Mouse (Mus musculus) lung, postnatal 25 days (tissue): ENCODE results near the gene Spata5.

Experiments used
- DNase-seq: peaks from one replicate; pipeline ENCODE4 v3.0.0; 2022; ENCODE audit warnings: low spot score

Gene Spata5

GRCm38 (mm10) chr3:37420641-37421040 lies 945 bp downstream of the Spata5 start:
- DNase-seq = no peak

DNA sequence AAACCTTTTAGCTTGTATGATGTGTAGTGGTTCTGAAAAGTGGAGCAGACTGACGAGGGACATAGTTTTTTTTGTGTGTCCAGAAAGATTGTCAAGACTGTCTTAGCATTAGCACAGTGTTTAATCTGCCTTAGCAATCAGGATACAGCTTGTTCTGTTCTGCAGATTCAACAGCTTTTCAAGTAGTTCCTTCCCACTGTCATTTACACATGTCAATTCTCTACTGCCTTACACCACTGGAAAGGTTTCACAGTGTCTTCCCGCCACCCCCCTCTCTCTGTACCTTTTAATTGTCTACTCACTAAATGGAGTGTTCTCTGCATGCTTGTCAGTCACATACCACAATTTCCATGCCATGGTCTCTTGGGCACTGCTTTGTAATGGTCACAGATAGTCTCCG lies 1.5 kb downstream of the Spata5 start:
- no peak for DNase-seq

GRCm38 (mm10) chr3:37426069-37426468 lies 6.4 kb downstream of the Spata5 start:
- no peak for DNase-seq

DNA sequence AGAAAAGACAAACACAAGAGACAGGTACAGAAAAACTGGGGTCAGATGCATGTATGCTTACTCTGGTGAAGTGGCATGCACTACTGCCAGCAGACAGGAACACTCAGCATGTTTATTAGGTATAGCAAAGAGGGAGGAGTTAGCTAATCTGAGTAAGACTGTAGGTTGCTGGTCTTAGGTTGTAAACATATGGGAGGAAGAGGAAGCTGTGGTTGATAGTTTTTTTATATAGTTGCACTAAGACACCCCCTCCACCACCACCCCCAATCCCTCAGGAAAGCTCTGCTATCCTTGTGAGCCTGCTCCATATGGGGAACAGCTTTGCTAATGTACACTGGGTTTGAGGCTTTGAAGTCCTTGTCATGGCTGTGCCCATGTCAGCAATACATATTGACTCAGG lies 10.7 kb downstream of the Spata5 start:
- no peak for DNase-seq

DNA sequence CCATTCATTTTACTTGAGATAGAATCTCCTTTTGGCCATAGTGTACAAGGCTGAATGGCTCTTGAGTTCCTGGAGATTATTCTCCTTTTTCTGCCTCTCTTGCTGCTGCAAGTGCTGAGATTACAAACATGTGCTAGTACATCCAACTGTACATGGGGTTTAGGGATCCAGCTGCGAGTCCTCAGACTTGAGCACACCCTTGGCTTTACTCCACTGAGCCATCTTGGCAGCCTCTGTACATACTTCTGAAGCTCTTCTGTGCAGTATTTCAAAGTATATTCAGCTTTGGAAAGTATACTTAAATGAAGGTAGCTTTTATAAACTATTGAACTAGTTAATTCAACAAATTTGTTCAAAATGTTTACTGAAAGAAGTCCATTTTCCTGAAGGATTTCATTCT lies 20.1 kb downstream of the Spata5 start:
- no peak for DNase-seq

- DNase-seq = no peak
These were observed 23.7 kb downstream of the Spata5 start for GRCm38 (mm10) chr3:37443409-37443808.

DNA sequence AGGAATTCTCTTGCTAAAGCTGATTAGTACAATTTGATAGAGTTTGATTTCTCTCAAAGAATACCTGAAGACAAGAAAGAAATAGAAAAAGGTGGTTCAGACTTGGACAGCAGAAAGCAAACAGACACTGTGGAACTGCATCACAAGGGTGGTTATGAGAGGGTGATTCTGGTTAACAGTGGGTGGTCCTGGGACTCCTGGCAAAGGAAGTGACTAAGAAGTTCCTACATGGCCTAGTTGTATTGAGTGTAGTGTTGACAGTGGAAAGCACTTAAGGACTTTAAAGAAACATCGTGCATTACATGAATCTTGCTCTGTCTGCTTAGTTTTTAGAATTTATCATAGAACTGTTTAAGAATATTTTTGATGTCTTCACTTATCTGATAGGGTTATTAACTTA lies 36.3 kb downstream of the Spata5 start:
- no peak for DNase-seq

DNA sequence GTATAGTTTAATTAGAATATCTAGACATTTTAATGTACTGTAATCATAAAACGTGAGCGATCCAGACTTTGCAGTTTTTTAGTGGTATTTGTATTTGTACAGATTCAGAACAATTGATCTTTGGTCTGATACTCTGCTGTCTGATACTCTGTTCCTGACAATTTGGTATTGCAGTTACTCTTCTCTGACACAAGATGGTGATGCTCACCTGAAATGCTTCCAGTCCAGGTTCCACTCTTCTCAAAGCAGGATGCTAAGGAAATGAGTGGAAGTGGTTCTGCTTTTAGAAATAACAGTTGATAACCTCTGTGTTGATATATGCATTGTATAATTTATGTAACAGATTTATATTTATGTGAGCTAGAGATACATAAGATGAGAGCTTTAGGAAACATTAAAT lies 48.5 kb downstream of the Spata5 start:
- DNase-seq = no peak

DNA sequence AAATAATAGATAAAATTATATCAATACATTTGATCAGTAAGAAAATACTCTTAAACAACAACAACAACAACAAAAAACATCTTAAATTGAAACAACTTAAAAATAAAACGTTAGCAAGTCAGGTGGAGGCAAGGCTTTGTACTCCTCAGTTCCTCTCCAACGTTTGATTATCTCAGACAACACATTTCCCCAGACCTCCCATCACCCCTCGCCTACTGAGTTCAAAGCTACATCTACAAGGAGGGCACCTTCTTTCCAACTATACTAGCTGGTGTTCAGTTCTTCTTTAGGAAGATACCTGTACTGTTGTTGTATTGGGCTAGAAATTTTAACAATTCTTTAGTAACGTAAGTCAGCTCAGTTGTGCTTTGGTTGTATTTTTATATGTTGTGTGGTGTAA lies 49.7 kb downstream of the Spata5 start:
- no peak for DNase-seq

DNA sequence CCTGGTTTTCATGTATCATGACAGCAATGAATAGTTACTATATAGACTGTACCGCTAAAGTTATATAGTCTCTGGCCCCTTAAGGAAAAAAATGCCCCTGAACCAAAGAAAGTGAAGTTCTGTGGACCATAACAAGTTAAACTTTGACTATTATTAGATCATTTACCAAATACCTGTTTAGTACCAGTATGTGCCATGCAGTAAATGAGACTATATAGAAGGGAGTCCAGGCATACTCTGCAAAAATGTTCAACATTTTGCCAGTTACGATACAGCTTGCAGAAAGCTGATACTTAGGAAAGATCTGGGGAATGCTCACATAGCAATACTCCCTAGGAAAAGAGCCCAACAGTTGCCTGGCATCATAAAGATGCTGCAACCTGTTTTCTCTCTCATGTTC lies 51.2 kb downstream of the Spata5 start:
- DNase-seq = no peak

DNA sequence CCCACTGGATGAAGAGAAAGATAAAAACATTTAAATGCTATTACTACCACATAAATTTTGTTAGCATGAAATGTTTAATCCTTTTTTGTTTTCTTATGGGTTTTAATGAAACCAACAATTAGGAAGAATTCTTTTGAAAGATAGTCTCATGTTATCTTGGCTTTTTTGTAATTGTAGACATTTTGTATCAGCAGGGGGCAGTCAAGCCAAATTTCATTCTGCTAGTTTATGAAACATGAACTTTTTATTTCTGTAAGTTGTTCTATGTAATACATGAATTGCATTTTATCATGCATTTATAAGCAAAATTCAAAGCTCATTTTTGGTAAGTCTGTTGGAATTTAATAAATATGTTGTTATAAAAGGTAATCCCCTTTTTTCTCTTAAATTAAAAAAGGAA lies 52.8 kb downstream of the Spata5 start:
- peak; percentile 16 for DNase-seq

DNA sequence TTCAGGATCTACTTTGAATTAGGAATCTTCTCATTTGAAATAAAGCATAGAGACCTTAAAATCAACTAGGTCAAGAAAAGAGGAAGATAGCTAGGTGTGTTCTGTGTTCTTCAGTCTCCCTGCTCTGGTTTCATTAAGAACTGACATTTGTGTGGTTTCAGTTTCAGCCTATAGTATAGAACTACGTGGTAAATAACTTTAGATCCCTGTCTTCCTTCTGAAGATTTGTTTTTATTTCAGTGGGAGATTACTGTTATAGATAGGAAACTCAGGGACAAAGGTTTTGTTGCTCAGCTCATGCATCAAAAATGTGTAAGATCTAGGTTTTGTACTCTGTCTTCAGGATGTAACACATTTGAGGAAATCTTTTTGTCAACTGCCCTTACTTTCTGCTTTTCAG lies 56.8 kb downstream of the Spata5 start:
- no peak for DNase-seq

GRCm38 (mm10) chr3:37477438-37478188 lies 57.9 kb downstream of the Spata5 start:
- no peak for DNase-seq

- no peak for DNase-seq
These were observed 60.1 kb downstream of the Spata5 start for GRCm38 (mm10) chr3:37479771-37480170.

GRCm38 (mm10) chr3:37481295-37481694 lies 61.6 kb downstream of the Spata5 start:
- no peak for DNase-seq

GRCm38 (mm10) chr3:37482720-37483119 lies 63.0 kb downstream of the Spata5 start:
- DNase-seq = no peak

DNA sequence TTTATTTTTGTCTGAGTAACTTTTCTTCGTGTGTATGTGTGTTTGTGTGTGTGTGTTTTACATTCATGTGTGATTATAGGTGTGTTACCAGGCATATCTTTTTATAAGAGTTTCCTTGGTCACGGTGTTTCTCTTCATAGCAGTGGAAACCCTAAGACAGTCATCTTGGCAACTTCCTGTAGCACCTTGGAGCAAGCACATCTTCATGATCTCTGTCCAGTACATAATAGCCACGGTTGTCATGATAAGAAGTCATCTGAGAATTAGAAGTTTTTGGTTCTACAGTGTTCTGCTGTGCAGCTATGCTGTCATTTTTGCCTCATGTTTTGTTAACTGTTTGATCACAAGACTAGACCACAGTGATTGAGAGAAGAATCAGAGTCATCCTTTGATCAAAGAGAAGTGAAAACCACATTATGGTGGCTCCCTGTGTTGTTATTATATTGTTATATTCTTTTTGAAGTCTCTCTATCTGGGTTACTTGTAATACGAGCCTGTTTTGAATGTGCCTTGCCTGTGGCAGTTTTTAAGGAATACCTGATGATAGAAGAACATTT lies 64.1 kb downstream of the Spata5 start:
- DNase-seq = no peak

- no peak for DNase-seq
These were observed 67.9 kb downstream of the Spata5 start for GRCm38 (mm10) chr3:37487639-37488038.

DNA sequence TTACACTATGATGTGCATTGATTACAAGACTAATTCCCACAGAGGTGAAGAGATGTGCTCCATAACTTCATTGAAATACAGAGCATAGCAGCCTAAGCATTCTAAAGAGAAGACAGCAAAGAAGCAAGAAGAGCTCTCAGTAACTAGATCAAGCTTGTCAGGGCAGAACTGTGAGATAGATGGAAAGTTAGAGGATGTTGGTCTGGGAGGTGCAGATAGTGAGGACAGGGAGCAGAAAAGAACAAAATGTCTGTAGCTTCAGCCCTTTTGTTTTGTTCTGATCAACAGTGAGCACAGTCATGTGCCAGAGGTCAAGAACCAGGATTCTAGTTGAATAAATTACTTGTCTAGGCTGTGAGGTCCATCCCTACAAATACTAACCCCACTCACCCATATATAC lies 68.5 kb downstream of the Spata5 start:
- no peak for DNase-seq

- DNase-seq = no peak
These were observed 70.3 kb downstream of the Spata5 start for GRCm38 (mm10) chr3:37490025-37490424.

DNA sequence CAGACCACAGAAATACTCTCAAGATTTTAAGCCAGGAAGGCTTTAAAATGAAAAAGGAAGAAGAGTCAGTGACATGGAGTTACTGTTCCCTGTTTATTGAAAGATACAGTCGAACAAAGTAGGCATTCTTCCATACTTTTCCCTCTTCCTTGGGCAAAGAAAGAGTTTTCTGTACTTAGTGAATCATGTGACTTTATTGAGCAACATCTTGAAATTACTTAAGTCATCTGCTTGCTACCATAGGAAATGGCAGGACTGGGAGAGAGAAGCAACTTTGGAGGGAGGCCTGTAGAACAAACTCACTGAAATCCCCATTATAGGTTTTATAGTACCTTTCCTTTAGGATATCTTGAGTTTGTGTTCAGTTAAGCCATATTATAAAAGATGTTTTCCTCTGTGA lies 81.2 kb downstream of the Spata5 start:
- DNase-seq = no peak

GRCm38 (mm10) chr3:37502552-37502951 lies 82.9 kb downstream of the Spata5 start:
- DNase-seq = no peak

DNA sequence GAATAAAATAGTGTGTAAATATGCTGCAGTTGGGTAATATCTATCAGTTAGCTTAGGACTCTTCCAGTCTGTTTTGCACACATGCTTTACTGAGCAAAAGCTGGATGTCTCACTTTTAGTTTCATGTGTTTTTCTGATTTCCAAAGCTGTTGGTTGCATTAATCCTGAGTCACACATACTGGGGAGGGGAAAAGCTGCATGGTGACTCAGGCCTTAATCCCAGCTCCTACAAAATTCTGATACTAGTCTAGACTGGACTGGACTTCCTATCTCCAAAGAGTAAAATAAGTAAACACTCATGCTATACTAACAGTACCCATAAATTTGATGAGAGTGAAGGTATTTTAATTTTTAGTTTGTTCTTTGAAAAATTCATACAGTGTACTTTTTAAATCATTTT lies 84.2 kb downstream of the Spata5 start:
- DNase-seq = no peak
